Mouse (Mus musculus) MEL (cell line): ENCODE measurements at regions not wholly inside any gene's neighbourhood (a gene's known extent, or its start where the extent isn't known, plus 50 kb on each side); places are given as distances from the start of the nearest gene placed in this dataset.

Source experiments
- DNase-seq: peaks from one replicate; pipeline ENCODE4 v3.0.0; 2011; ENCODE audit warnings: low read depth, low spot score
- H3K27ac ChIP-seq: 2 replicates; pipeline ENCODE4 v1.5.1; 2012; ENCODE audit warnings: low read depth, mild to moderate bottlenecking, control low read depth, low read length, moderate library complexity; ENCODE audit not compliant: control insufficient read depth
- H3K27me3 ChIP-seq, 2 experiments: fragments of 150-350 bp in 1 of 2; sonication (generic) in 1 of 2; 2 replicates each; pipeline ENCODE4 v1.6.1; 2012; ENCODE audit warnings: low read length in 2 of 2, mild to moderate bottlenecking in 2 of 2, improper control_type of control experiment in 1 of 2, moderate library complexity in 1 of 2; ENCODE audit not compliant: insufficient read depth in 2 of 2, control insufficient read depth in 1 of 2
- H3K36me3 ChIP-seq, 2 experiments: 2 replicates each; pipeline ENCODE4 v1.6.1; 2012 to 2014; ENCODE audit warnings: low read length in 2 of 2, improper control_type of control experiment in 1 of 2, inconsistent platforms in 1 of 2, mild to moderate bottlenecking in 1 of 2; ENCODE audit not compliant: insufficient read depth in 2 of 2, control insufficient read depth in 1 of 2
- H3K4me1 ChIP-seq, 2 experiments: fragments of 150-350 bp in 1 of 2; sonication (generic) in 1 of 2; 2 replicates each; pipeline ENCODE4 v1.6.1; 2012; ENCODE audit warnings: low read length in 2 of 2, improper control_type of control experiment in 1 of 2, mild to moderate bottlenecking in 1 of 2; ENCODE audit not compliant: insufficient read depth in 2 of 2, control insufficient read depth in 1 of 2
- H3K4me3 ChIP-seq, 2 experiments: fragments of 150-350 bp in 1 of 2; sonication (generic) in 1 of 2; 2 replicates each; pipeline ENCODE4 v1.5.1; 2012; ENCODE audit warnings: low read depth in 2 of 2, low read length in 2 of 2, mild to moderate bottlenecking in 2 of 2, moderate library complexity in 2 of 2, control low read depth in 1 of 2, improper control_type of control experiment in 1 of 2; ENCODE audit not compliant: control insufficient read depth in 1 of 2, insufficient read depth in 1 of 2
- H3K79me2 ChIP-seq: 2 replicates; pipeline ENCODE4 v1.6.1; 2012; ENCODE audit warnings: mild to moderate bottlenecking, low read length, moderate library complexity; ENCODE audit not compliant: control insufficient read depth, poor library complexity, insufficient read depth
- H3K9ac ChIP-seq: 2 replicates; pipeline ENCODE4 v1.6.1; 2012; ENCODE audit warnings: low read depth, mild to moderate bottlenecking, control low read depth, low read length, moderate library complexity; ENCODE audit not compliant: control insufficient read depth, poor library complexity, severe bottlenecking
- H3K9me3 ChIP-seq: fragments of 150-350 bp; sonication (generic); replicated peaks from 2 replicates; pipeline ENCODE4 v1.6.1; 2012; ENCODE audit warnings: mild to moderate bottlenecking, low read length, improper control_type of control experiment, moderate library complexity; ENCODE audit not compliant: insufficient read depth
- BHLHE40 ChIP-seq: IDR thresholded peaks from 2 replicates; pipeline ENCODE4 v1.6.1; 2012; ENCODE audit warnings: low read depth, mild to moderate bottlenecking, inconsistent platforms, low read length, improper control_type of control experiment, borderline replicate concordance
- CHD1 ChIP-seq: IDR thresholded peaks from 2 replicates; pipeline ENCODE4 v1.6.1; 2012; ENCODE audit warnings: low read depth, mild to moderate bottlenecking, inconsistent platforms, low read length, improper control_type of control experiment
- CTCF ChIP-seq, 3 experiments: IDR thresholded peaks in 2 of 3; conservative IDR thresholded peaks in 1 of 3; 2 replicates each; pipeline ENCODE4 v1.5.1; 2011 to 2012; ENCODE audit warnings: low read length in 3 of 3, low read depth in 2 of 3, mild to moderate bottlenecking in 2 of 3, improper control_type of control experiment in 1 of 3, inconsistent platforms in 1 of 3, mixed read lengths in 1 of 3, moderate library complexity in 1 of 3; ENCODE audit not compliant: control insufficient read depth in 1 of 3, insufficient read depth in 1 of 3, poor library complexity in 1 of 3, severe bottlenecking in 1 of 3
- E2F4 ChIP-seq: IDR thresholded peaks from 2 replicates; pipeline ENCODE4 v1.6.1; 2011; ENCODE audit warnings: low read depth, low read length, improper control_type of control experiment, borderline replicate concordance
- ELF1 ChIP-seq: IDR thresholded peaks from 2 replicates; pipeline ENCODE4 v1.6.1; 2014; ENCODE audit warnings: low read depth, mild to moderate bottlenecking, inconsistent platforms, low read length, improper control_type of control experiment, moderate library complexity
- EP300 ChIP-seq, 2 experiments: IDR thresholded peaks; 2 replicates each; pipeline ENCODE4 v1.6.1; 2011; ENCODE audit warnings: improper control_type of control experiment in 2 of 2, low read length in 2 of 2, low read depth in 1 of 2, mild to moderate bottlenecking in 1 of 2
- GABPA ChIP-seq: IDR thresholded peaks from 2 replicates; pipeline ENCODE4 v1.6.1; 2012; ENCODE audit warnings: low read depth, mild to moderate bottlenecking, inconsistent platforms, low read length, improper control_type of control experiment, moderate library complexity
- GATA1 ChIP-seq: IDR thresholded peaks from 2 replicates; pipeline ENCODE4 v1.6.1; 2011; ENCODE audit warnings: low read depth, low read length, improper control_type of control experiment
- MAZ ChIP-seq: IDR thresholded peaks from 2 replicates; pipeline ENCODE4 v1.6.1; 2012; ENCODE audit warnings: low read depth, mild to moderate bottlenecking, inconsistent platforms, low read length, improper control_type of control experiment
- MEF2A ChIP-seq: IDR thresholded peaks from 2 replicates; pipeline ENCODE4 v1.6.1; 2014; ENCODE audit warnings: low read depth, mild to moderate bottlenecking, inconsistent platforms, low read length, improper control_type of control experiment; ENCODE audit not compliant: poor library complexity, insufficient replicate concordance, severe bottlenecking; ENCODE audit errors: extremely low read depth
- MYB ChIP-seq: IDR thresholded peaks from 2 replicates; pipeline ENCODE4 v1.6.1; 2011; ENCODE audit warnings: mild to moderate bottlenecking, low read depth, low read length, improper control_type of control experiment
- MYC ChIP-seq: IDR thresholded peaks from 2 replicates; pipeline ENCODE4 v1.6.1; 2011; ENCODE audit warnings: low read depth, mild to moderate bottlenecking, low read length, improper control_type of control experiment, moderate library complexity
- NELFE ChIP-seq: IDR thresholded peaks from 2 replicates; pipeline ENCODE4 v1.6.1; 2011; ENCODE audit warnings: low read depth, low read length, improper control_type of control experiment
- NRF1 ChIP-seq: IDR thresholded peaks from 2 replicates; pipeline ENCODE4 v1.6.1; 2014; ENCODE audit warnings: low read depth, mild to moderate bottlenecking, inconsistent platforms, low read length, improper control_type of control experiment, moderate library complexity; ENCODE audit not compliant: poor library complexity, insufficient read depth, severe bottlenecking
- POLR2A ChIP-seq, 2 experiments: IDR thresholded peaks; 2 replicates each; pipeline ENCODE4 v1.6.1; 2011 to 2012; ENCODE audit warnings: low read length in 2 of 2, mild to moderate bottlenecking in 2 of 2, control low read depth in 1 of 2, improper control_type of control experiment in 1 of 2, low read depth in 1 of 2, moderate library complexity in 1 of 2; ENCODE audit not compliant: control insufficient read depth in 1 of 2, insufficient read depth in 1 of 2, poor library complexity in 1 of 2
- POLR2AphosphoS5 ChIP-seq: IDR thresholded peaks from 2 replicates; pipeline ENCODE4 v1.6.1; 2012; ENCODE audit warnings: low read depth, borderline replicate concordance, mild to moderate bottlenecking, inconsistent platforms, low read length, moderate library complexity, mixed read lengths
- RAD21 ChIP-seq: IDR thresholded peaks from 2 replicates; pipeline ENCODE4 v1.6.1; 2011; ENCODE audit warnings: mild to moderate bottlenecking, low read depth, low read length, improper control_type of control experiment
- RCOR1 ChIP-seq: IDR thresholded peaks from 2 replicates; pipeline ENCODE4 v1.6.1; 2012; ENCODE audit warnings: low read depth, mild to moderate bottlenecking, inconsistent platforms, low read length, improper control_type of control experiment
- SMC3 ChIP-seq: IDR thresholded peaks from 2 replicates; pipeline ENCODE4 v1.6.1; 2011; ENCODE audit warnings: low read depth, low read length, improper control_type of control experiment
- TAL1 ChIP-seq: IDR thresholded peaks from 2 replicates; pipeline ENCODE4 v1.6.1; 2012; ENCODE audit warnings: mild to moderate bottlenecking, inconsistent platforms, low read length, moderate library complexity, mixed read lengths
- TBP ChIP-seq: IDR thresholded peaks from 2 replicates; pipeline ENCODE4 v1.8.0; 2011; ENCODE audit warnings: low read depth, low read length, improper control_type of control experiment
- TCF12 ChIP-seq: IDR thresholded peaks from 2 replicates; pipeline ENCODE4 v1.6.1; 2014; ENCODE audit warnings: low read depth, mild to moderate bottlenecking, inconsistent platforms, low read length, improper control_type of control experiment, moderate library complexity
- USF1 ChIP-seq: IDR thresholded peaks from 2 replicates; pipeline ENCODE4 v1.6.1; 2014; ENCODE audit warnings: low read depth, mild to moderate bottlenecking, inconsistent platforms, low read length, improper control_type of control experiment, moderate library complexity
- USF2 ChIP-seq, 2 experiments: IDR thresholded peaks; 2 replicates each; pipeline ENCODE4 v1.6.1; 2011 to 2012; ENCODE audit warnings: improper control_type of control experiment in 2 of 2, low read length in 2 of 2, borderline replicate concordance in 1 of 2, inconsistent platforms in 1 of 2, low read depth in 1 of 2, mild to moderate bottlenecking in 1 of 2; ENCODE audit not compliant: insufficient read depth in 1 of 2
- ZC3H11A ChIP-seq: IDR thresholded peaks from 2 replicates; pipeline ENCODE4 v1.6.1; 2012; ENCODE audit warnings: low read depth, mild to moderate bottlenecking, inconsistent platforms, low read length, improper control_type of control experiment
- ZMIZ1 ChIP-seq: IDR thresholded peaks from 2 replicates; pipeline ENCODE4 v1.6.1; 2012; ENCODE audit warnings: low read depth, mild to moderate bottlenecking, inconsistent platforms, low read length, improper control_type of control experiment, moderate library complexity
- ZNF384 ChIP-seq: IDR thresholded peaks from 2 replicates; pipeline ENCODE4 v1.6.1; 2012; ENCODE audit warnings: low read depth, mild to moderate bottlenecking, inconsistent platforms, low read length, improper control_type of control experiment

GRCm38 (mm10) chr9:43575659-43576058 is 168.1 kb upstream of the Nectin1 start:
- TF ChIP-seq SMC3 (no peak), E2F4 (no peak), ZNF384 (no peak), POLR2AphosphoS5 (no peak), GATA1 (no peak), TAL1 (no peak), MAZ (no peak), RAD21 (no peak), ZMIZ1 (no peak), MYC (no peak), ZC3H11A (no peak), TCF12 (no peak), MYB (no peak), NELFE (no peak), USF2 (IDR thresholded peaks at IDR 0.05; ENCODE audit: borderline replicate concordance in 1 of 2, insufficient read depth in 1 of 2, low read depth in 1 of 2, low read length in 2 of 2) (no peak), GABPA (no peak), EP300 (IDR thresholded peaks at IDR 0.05; ENCODE audit: low read depth in 1 of 2, low read length in 2 of 2) (no peak), USF1 (no peak), NRF1 (no peak)
- Histone ChIP-seq H3K27ac (no peak overlapping the region), H3K36me3 (no peaks in the 10 kb centered on the region), H3K27me3 (no peaks in the 10 kb centered on the region), H3K79me2 (no peaks in the 10 kb centered on the region), H3K9ac (no peak overlapping the region), H3K9me3 (no peaks in the 10 kb centered on the region), H3K4me1 (no peaks in the 10 kb centered on the region), H3K4me3 (no peak overlapping the region)
- no peak for DNase-seq

- H3K9me3 ChIP-seq, result no peaks in the 10 kb centered on the region
- no peak overlapping the region for H3K4me3 ChIP-seq
- no peak overlapping the region for H3K27ac ChIP-seq
- no peak for DNase-seq
- TF ChIP-seq USF2 (IDR thresholded peaks at IDR 0.05; ENCODE audit: borderline replicate concordance in 1 of 2, insufficient read depth in 1 of 2, low read depth in 1 of 2, low read length in 2 of 2), result no peak
- TF ChIP-seq TAL1, result no peak
- TF ChIP-seq CTCF (IDR thresholded peaks at IDR 0.05 in 2 of 3, conservative IDR thresholded peaks at IDR 0.05 in 1 of 3; ENCODE audit: control insufficient read depth in 1 of 3, insufficient read depth in 1 of 3, low read depth in 2 of 3, low read length in 3 of 3, poor library complexity in 1 of 3, severe bottlenecking in 1 of 3), result no peak
- no peak for TF ChIP-seq EP300 (IDR thresholded peaks at IDR 0.05; ENCODE audit: low read depth in 1 of 2, low read length in 2 of 2)
- no peak for TF ChIP-seq GATA1
- TF ChIP-seq ELF1, result no peak
- no peak for TF ChIP-seq NRF1
- no peak for TF ChIP-seq BHLHE40
- TF ChIP-seq USF1, result no peak
- TF ChIP-seq SMC3, result no peak
- TF ChIP-seq MEF2A, result no peak
- no peak for TF ChIP-seq RCOR1
- TF ChIP-seq POLR2A (IDR thresholded peaks at IDR 0.05; ENCODE audit: control insufficient read depth in 1 of 2, insufficient read depth in 1 of 2, low read depth in 1 of 2, low read length in 2 of 2, poor library complexity in 1 of 2), result no peak
- no peak for TF ChIP-seq CHD1
- no peak for TF ChIP-seq TBP
- TF ChIP-seq TCF12, result no peak
- no peaks in the 10 kb centered on the region for H3K36me3 ChIP-seq
- H3K9ac ChIP-seq, result no peak overlapping the region
- H3K79me2 ChIP-seq, result no peaks in the 10 kb centered on the region
- H3K27me3 ChIP-seq, result no peaks in the 10 kb centered on the region
- H3K4me1 ChIP-seq, result no peaks in the 10 kb centered on the region
Observed at GRCm38 (mm10) chr9:43580653-43581052, 163.1 kb upstream of the Nectin1 start.
